In the genomic region with DNA sequence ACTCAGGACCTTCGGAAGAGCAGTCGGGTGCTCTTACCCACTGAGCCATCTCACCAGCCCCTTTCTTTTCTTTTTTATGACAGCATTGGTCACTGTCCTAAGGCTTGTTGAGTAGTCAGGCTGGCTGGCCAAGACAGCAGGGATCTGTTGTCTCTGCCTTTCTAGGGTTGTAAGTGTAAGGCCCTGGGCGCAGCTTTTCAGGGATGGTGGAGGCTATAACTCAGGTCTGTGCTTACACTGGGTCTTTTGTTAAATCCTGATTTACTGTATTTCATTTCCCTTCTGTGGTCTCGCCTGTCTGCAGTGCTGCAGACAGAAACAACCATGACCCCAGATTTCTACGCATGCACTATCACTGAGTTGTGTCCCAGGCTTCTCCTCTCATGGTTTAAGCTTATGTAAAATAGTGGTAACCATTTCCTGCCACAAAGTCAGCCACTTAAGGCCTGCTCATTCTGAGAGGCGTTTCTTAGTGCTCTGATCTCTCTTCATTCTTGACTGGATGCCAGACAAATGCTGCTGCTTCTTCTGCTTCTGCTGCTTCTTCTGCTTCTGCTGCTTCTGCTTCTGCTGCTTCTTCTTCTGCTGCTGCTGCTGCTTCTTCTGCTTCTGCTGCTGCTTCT, we compare ENCODE assay signal across 11 mouse cellular contexts. TPM values are rescaled to one million over a fixed set of nuclear protein-coding genes. Genes with fewer than 3 reads are reported as not detected.
DNase-seq lines count a peak whose midpoint lies in the region; ATAC-seq and TF ChIP-seq lines count a peak whose summit lies in the region.
"Had no signal": no experiment of that assay in that cellular context is flagged by ENCODE, and none has a peak within 500 bp of the region (broad histone marks: within the 10 kb centered on the region; RNA-seq: fewer than 3 reads in every experiment).

No protein-coding gene starts in this region.

- TF ChIP-seq RAD21 in MEL (IDR thresholded peaks at IDR 0.05; ENCODE audit: low read depth, low read length): no peak

- H3K4me1 ChIP-seq in kidney, adult 2 months (ENCODE audit: control insufficient read depth, insufficient read depth, low read length): peaks cover 37% of the 10 kb centered on the region
- H3K4me1 ChIP-seq in kidney, embryonic 15.5 days: peaks cover 34% of the 10 kb centered on the region
- peaks cover 8 to 9% of the 10 kb centered on the region in 2 experiments for H3K4me1 ChIP-seq in MEL (ENCODE audit: control insufficient read depth in 1 of 2, insufficient read depth in 2 of 2, low read length in 2 of 2)
- peaks cover 13% of the 10 kb centered on the region for H3K4me1 ChIP-seq in thymus, adult 2 months (replicated peaks; ENCODE audit: control insufficient read depth, insufficient read depth, low read length)

- no peak for TF ChIP-seq POLR2A in kidney, adult 2 months (IDR thresholded peaks at IDR 0.05; ENCODE audit: low read depth, low read length)
- TF ChIP-seq POLR2A in MEL (IDR thresholded peaks at IDR 0.05; ENCODE audit: control insufficient read depth in 1 of 2, insufficient read depth in 1 of 2, low read depth in 1 of 2, low read length in 2 of 2, poor library complexity in 1 of 2): no peak
- no peak for TF ChIP-seq POLR2A in thymus, adult 2 months (IDR thresholded peaks at IDR 0.05; ENCODE audit: control insufficient read depth, extremely low read depth, insufficient read depth, low read length, poor library complexity)

- H3K27me3 ChIP-seq in kidney, adult 2 months (replicated peaks; ENCODE audit: control insufficient read depth, insufficient read depth, low read length): no peaks in the 10 kb centered on the region
- H3K27me3 ChIP-seq in kidney, embryonic 15.5 days: no peaks in the 10 kb centered on the region
- H3K27me3 ChIP-seq in MEL (ENCODE audit: control insufficient read depth in 1 of 2, insufficient read depth in 2 of 2, low read length in 2 of 2): no peaks in the 10 kb centered on the region
- no peaks in the 10 kb centered on the region for H3K27me3 ChIP-seq in thymus, adult 2 months (ENCODE audit: control insufficient read depth, insufficient read depth, low read length)
- H3K27me3 ChIP-seq: liver, embryonic 15.5 days had no signal

- no peaks in the 10 kb centered on the region for H3K79me2 ChIP-seq in MEL (ENCODE audit: control insufficient read depth, insufficient read depth, low read length, poor library complexity)

- peak in 1 of 2 experiments; percentile 50; a peak in 1 of 4 replicates for TF ChIP-seq EP300 in MEL (IDR thresholded peaks at IDR 0.05; ENCODE audit: low read depth in 1 of 2, low read length in 2 of 2)

- ATAC-seq in kidney, embryonic 15.5 days (replicated peaks; ENCODE audit: low FRiP score): no peak
- peak; percentile 99 for ATAC-seq in inflammation-experienced regulatory T-cells, adult 6 months
- ATAC-seq in erythroblast, adult 5-6 weeks (replicated peaks; ENCODE audit: low FRiP score, poor library complexity, severe bottlenecking): no peak
- ATAC-seq: hindbrain, postnatal 0 days had no signal

- H3K27ac ChIP-seq in kidney, adult 2 months (ENCODE audit: insufficient read depth, low read depth, low read length): 0 out of 2 replicates have a peak overlapping the region, but pooled peaks have one; percentile 7
- H3K27ac ChIP-seq in kidney, embryonic 15.5 days: no peak overlapping the region
- H3K27ac ChIP-seq in MEL (ENCODE audit: control insufficient read depth, low read depth, low read length): no peak overlapping the region
- H3K27ac ChIP-seq in thymus, adult 2 months (ENCODE audit: control insufficient read depth, insufficient read depth, low read length): no peak overlapping the region
- no peak overlapping the region for H3K27ac ChIP-seq in layer of hippocampus, adult 2 months
- H3K27ac ChIP-seq: hindbrain, postnatal 0 days; liver, embryonic 15.5 days had no signal

- H3K4me2 ChIP-seq in kidney, embryonic 15.5 days: no peak overlapping the region
- H3K4me2 ChIP-seq: liver, embryonic 15.5 days had no signal

- WGBS in kidney, adult 2 months: 79% methylated on average over 6 of the region's 6 CpGs
- WGBS in kidney, embryonic 15.5 days: 71% methylated on average over 6 of the region's 6 CpGs
- 44% methylated on average over 6 of the region's 6 CpGs for whole genome bisulfite sequencing in thymus, adult 2 months

- H3K9me3 ChIP-seq in kidney, embryonic 15.5 days (replicated peaks): no peaks in the 10 kb centered on the region
- no peaks in the 10 kb centered on the region for H3K9me3 ChIP-seq in MEL (replicated peaks; ENCODE audit: insufficient read depth, low read length)
- H3K9me3 ChIP-seq: liver, embryonic 15.5 days had no signal

- no peak overlapping the region for H3K9ac ChIP-seq in kidney, embryonic 15.5 days
- no peak overlapping the region for H3K9ac ChIP-seq in MEL (ENCODE audit: control insufficient read depth, low read depth, low read length, poor library complexity, severe bottlenecking)
- H3K9ac ChIP-seq: liver, embryonic 15.5 days had no signal

- DNase-seq in kidney, adult 2 months: no peak
- peak; percentile 77 for DNase-seq in MEL (ENCODE audit: low read depth, low spot score)
- DNase-seq in thymus, adult 2 months: peak; percentile 60
- DNase-seq in cerebellum, adult 9-10 months: no peak
- no peak for DNase-seq in layer of hippocampus, adult 2 months (ENCODE audit: low spot score in 2 of 2)
- DNase-seq: cerebellum, adult 11-12 months had no signal

- H3K36me3 ChIP-seq in kidney, adult 2 months (ENCODE audit: control insufficient read depth, insufficient read depth, low read length): no peaks in the 10 kb centered on the region
- H3K36me3 ChIP-seq in kidney, embryonic 15.5 days: no peaks in the 10 kb centered on the region
- peaks cover 0 to 7% of the 10 kb centered on the region in 2 experiments; a peak in 2 of 4 replicates for H3K36me3 ChIP-seq in MEL (ENCODE audit: control insufficient read depth in 1 of 2, insufficient read depth in 2 of 2, low read length in 2 of 2)
- H3K36me3 ChIP-seq in thymus, adult 2 months (ENCODE audit: control insufficient read depth, insufficient read depth, low read length): no peaks in the 10 kb centered on the region
- H3K36me3 ChIP-seq: liver, embryonic 15.5 days had no signal

- no peak overlapping the region for H3K4me3 ChIP-seq in kidney, adult 2 months (ENCODE audit: insufficient read depth, low read depth, low read length)
- H3K4me3 ChIP-seq in kidney, embryonic 15.5 days (replicated peaks): no peak overlapping the region
- no peak overlapping the region for H3K4me3 ChIP-seq in MEL (ENCODE audit: control insufficient read depth in 1 of 2, insufficient read depth in 1 of 2, low read depth in 2 of 2, low read length in 2 of 2)
- H3K4me3 ChIP-seq in thymus, adult 2 months (ENCODE audit: control insufficient read depth, insufficient read depth, low read length): no peak overlapping the region
- H3K4me3 ChIP-seq in layer of hippocampus, adult 2 months: no peak overlapping the region
- H3K4me3 ChIP-seq: liver, embryonic 15.5 days had no signal

- no peak for TF ChIP-seq CTCF in kidney, adult 2 months (conservative IDR thresholded peaks at IDR 0.05; ENCODE audit: insufficient read depth, insufficient read length, low read depth, low read length)
- TF ChIP-seq CTCF in MEL (IDR thresholded peaks at IDR 0.05 in 2 of 3, conservative IDR thresholded peaks at IDR 0.05 in 1 of 3; ENCODE audit: control insufficient read depth in 1 of 3, insufficient read depth in 1 of 3, low read depth in 2 of 3, low read length in 3 of 3, poor library complexity in 1 of 3, severe bottlenecking in 1 of 3): no peak
- TF ChIP-seq CTCF in thymus, adult 2 months (IDR thresholded peaks at IDR 0.05; ENCODE audit: borderline replicate concordance, control insufficient read depth, extremely low read depth, insufficient read depth, low read length, poor library complexity): no peak
- no peak for TF ChIP-seq CTCF in layer of hippocampus, adult 2 months (conservative IDR thresholded peaks at IDR 0.05)

TF ChIP-seq in MEL, 35 proteins besides CTCF, POLR2A, EP300 and RAD21 (continues in another document):
- no peak for TF ChIP-seq TAL1 (IDR thresholded peaks at IDR 0.05; ENCODE audit: low read length)

RNA-seq across cellular contexts. Expression of gene Bicral, which starts 23.1 kb away (rescaled TPM):
- polyA plus RNA-seq in kidney, adult 2 months (2012; rRNA removed): 11.4 and 11.8 TPM in 2 replicates
- polyA plus RNA-seq in kidney, embryonic 15.5 days (2015; fragmentation: Nextera tagmentation; extraction: Ambion mirVana): 4.2 and 4.9 TPM in 2 replicates
- total RNA-seq in MEL (2012; rRNA removed): 3.7 and 5.8 TPM in 2 replicates
- polyA plus RNA-seq in MEL (2012; ENCODE audit: insufficient read depth in 1 of 2, insufficient read length in 2 of 2, low read depth in 1 of 2, low replicate concordance in 2 of 2, missing spikeins in 1 of 2): 1 to 10 TPM in 1 of 2 experiments, not detected in 1; 6.9 TPM
- 1 to 10 TPM; 7.6 to 9.2 (median 9.1) TPM for polyA plus RNA-seq in inflammation-experienced regulatory T-cells, adult 6 months (2017; shearing (Covaris generic))
- 19.3 and 28.1 TPM in 2 replicates for polyA plus RNA-seq in thymus, adult 2 months (2012; rRNA removed)
- total RNA-seq in erythroblast, adult 5-6 weeks (2015; ENCODE audit: low replicate concordance): 6.5 and 7.5 TPM in 2 replicates
- total RNA-seq in erythroblast, adult 5-6 weeks (2017; ENCODE audit: low replicate concordance): 3.7 and 4.0 TPM in 2 replicates
- total RNA-seq in layer of hippocampus, adult 2 months (2021): 10 to 100 TPM; 56.1 to 61.3 TPM

RNA-seq across cellular contexts. Expression of gene Rpl7l1, which starts 52.7 kb away (rescaled TPM):
- polyA plus RNA-seq in kidney, adult 2 months (2012; rRNA removed): 30.5 and 38.4 TPM in 2 replicates
- polyA plus RNA-seq in kidney, embryonic 15.5 days (2015; fragmentation: Nextera tagmentation; extraction: Ambion mirVana): 179 and 189 TPM in 2 replicates
- 152 and 166 TPM in 2 replicates for total RNA-seq in MEL (2012; rRNA removed)
- 100 to 1,000 TPM; 174 to 342 TPM for polyA plus RNA-seq in MEL (2012; ENCODE audit: insufficient read depth in 1 of 2, insufficient read length in 2 of 2, low read depth in 1 of 2, low replicate concordance in 2 of 2, missing spikeins in 1 of 2)
- polyA plus RNA-seq in inflammation-experienced regulatory T-cells, adult 6 months (2017; shearing (Covaris generic)): 100 to 1,000 TPM; 120 to 149 (median 139) TPM
- polyA plus RNA-seq in thymus, adult 2 months (2012; rRNA removed): 30.7 and 33.8 TPM in 2 replicates
- total RNA-seq in erythroblast, adult 5-6 weeks (2015; ENCODE audit: low replicate concordance): 21.1 and 22.7 TPM in 2 replicates
- total RNA-seq in erythroblast, adult 5-6 weeks (2017; ENCODE audit: low replicate concordance): 19.1 and 46.3 TPM in 2 replicates
- total RNA-seq in layer of hippocampus, adult 2 months (2021): 10 to 100 TPM; 42.8 to 51.2 TPM

RNA-seq across cellular contexts. Expression of gene Tbcc, which starts 55.3 kb away (rescaled TPM):
- 17.2 and 19.6 TPM in 2 replicates for polyA plus RNA-seq in kidney, adult 2 months (2012; rRNA removed)
- 59.3 and 59.7 TPM in 2 replicates for polyA plus RNA-seq in kidney, embryonic 15.5 days (2015; fragmentation: Nextera tagmentation; extraction: Ambion mirVana)
- total RNA-seq in MEL (2012; rRNA removed): 23.6 and 31.8 TPM in 2 replicates
- 10 to 100 TPM in 1 of 2 experiments, not detected in 1; 19.3 TPM for polyA plus RNA-seq in MEL (2012; ENCODE audit: insufficient read depth in 1 of 2, insufficient read length in 2 of 2, low read depth in 1 of 2, low replicate concordance in 2 of 2, missing spikeins in 1 of 2)
- 10 to 100 TPM in 1 of 3 experiments, 1 to 10 TPM in 2; 9.6 to 10.5 (median 9.9) TPM for polyA plus RNA-seq in inflammation-experienced regulatory T-cells, adult 6 months (2017; shearing (Covaris generic))
- polyA plus RNA-seq in thymus, adult 2 months (2012; rRNA removed): 23.7 and 28.5 TPM in 2 replicates
- total RNA-seq in erythroblast, adult 5-6 weeks (2015; ENCODE audit: low replicate concordance): 2.3 and 8.1 TPM in 2 replicates
- 1.7 and 5.4 TPM in 2 replicates for total RNA-seq in erythroblast, adult 5-6 weeks (2017; ENCODE audit: low replicate concordance)
- 10 to 100 TPM; 27.3 to 36.3 TPM for total RNA-seq in layer of hippocampus, adult 2 months (2021)

Comparison
In these comparisons a context has a peak if more than half of its experiments do, and no peak if none do; other contexts are left out.
1. DNase-seq: peak in MEL (single experiment) and thymus, adult 2 months (single experiment); none in kidney, adult 2 months (single experiment), cerebellum, adult 9-10 months (single experiment) and layer of hippocampus, adult 2 months (0 of 2).